Mouse (Mus musculus) cerebellum, adult 2 months (tissue): ENCODE measurements at regions not wholly inside any gene's neighbourhood (a gene's known extent, or its start where the extent isn't known, plus 50 kb on each side); places are given as distances from the start of the nearest gene placed in this dataset.

Experiments used
- DNase-seq, 2 experiments: peaks; one replicate each; pipeline ENCODE4 v3.0.0; 2021
- H3K27ac ChIP-seq: fragments of 200-500 bp; 2 replicates; pipeline ENCODE4 v1.5.1; 2012; ENCODE audit warnings: low read length, control low read depth, inconsistent platforms; ENCODE audit not compliant: insufficient read depth
- H3K27me3 ChIP-seq: fragments of 200-500 bp; 2 replicates; pipeline ENCODE4 v1.6.1; 2012; ENCODE audit warnings: inconsistent platforms, mild to moderate bottlenecking, low read length, moderate library complexity; ENCODE audit not compliant: control insufficient read depth, insufficient read depth
- H3K4me1 ChIP-seq: fragments of 200-500 bp; 2 replicates; pipeline ENCODE4 v1.6.1; 2011; ENCODE audit warnings: low read length; ENCODE audit not compliant: control insufficient read depth, insufficient read depth
- H3K4me3 ChIP-seq: fragments of 200-500 bp; replicated peaks from 2 replicates; pipeline ENCODE3; 2011; ENCODE audit warnings: mild to moderate bottlenecking, low read depth, low read length, control low read depth; ENCODE audit not compliant: insufficient read depth
- CTCF ChIP-seq: fragments of 200-500 bp; IDR thresholded peaks from 2 replicates; pipeline ENCODE4 v1.5.1; 2011; ENCODE audit warnings: low read depth, mild to moderate bottlenecking, control low read depth, low read length, moderate library complexity, borderline replicate concordance; ENCODE audit not compliant: insufficient read depth
- POLR2A ChIP-seq: fragments of 200-500 bp; IDR thresholded peaks from 2 replicates; pipeline ENCODE4 v1.6.1; 2011; ENCODE audit warnings: low read length, control low read depth, borderline replicate concordance; ENCODE audit not compliant: insufficient read depth
- WGBS: fragments of 180-500 bp; shearing (Covaris S2); methylation state at CpG from one replicate; pipeline ENCODE4 v1.1.7; 2018; 5-methylcytosine and 5-hydroxymethylcytosine counted together

DNA sequence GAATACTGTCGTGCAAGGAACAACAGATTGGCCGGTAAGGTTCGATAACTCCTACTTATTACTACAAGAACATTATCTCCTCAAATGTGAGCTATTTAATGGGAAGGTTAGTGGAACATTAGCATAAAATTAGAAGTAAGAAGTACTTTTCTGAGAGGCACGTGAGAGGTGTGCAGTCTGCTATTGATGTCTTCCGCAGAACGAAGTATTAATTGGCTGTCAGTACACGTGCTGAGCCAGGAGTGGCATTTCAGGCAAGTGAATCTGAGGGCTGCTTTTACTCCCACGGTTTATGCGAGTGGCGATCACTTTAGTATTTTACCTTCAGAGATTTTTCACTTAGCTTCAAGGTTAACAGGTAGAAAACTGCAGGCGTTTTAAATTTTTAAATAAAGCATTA is 270.8 kb downstream of the Arl4a start:
- DNase-seq, result no peak
- Histone ChIP-seq H3K27ac (no peak overlapping the region), H3K4me3 (no peak overlapping the region), H3K4me1 (no peaks in the 10 kb centered on the region), H3K27me3 (no peaks in the 10 kb centered on the region)
- TF ChIP-seq POLR2A (no peak), CTCF (no peak)
- 90% methylated on average over 11 of the region's 11 CpGs for WGBS

DNA sequence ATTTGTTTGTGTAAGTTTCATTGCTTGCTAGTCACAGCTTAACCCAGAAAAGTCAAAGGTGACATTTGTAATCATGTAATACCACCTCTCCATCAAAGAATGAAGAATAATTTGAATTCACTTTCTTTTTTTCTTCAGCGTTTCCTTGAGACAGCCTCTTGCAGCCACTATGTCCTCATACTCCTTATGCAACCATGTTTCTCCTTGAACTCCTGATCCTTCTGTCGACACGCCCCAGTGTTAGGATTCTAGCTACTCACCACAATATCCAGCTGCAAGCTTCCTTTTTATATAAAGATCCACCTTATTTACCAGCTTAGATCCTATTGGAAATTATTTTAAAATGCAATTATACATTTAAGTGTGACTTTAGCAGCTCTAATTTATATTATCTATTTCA is 274.3 kb downstream of the Arl4a start:
- no peak overlapping the region for H3K27ac ChIP-seq
- H3K4me1 ChIP-seq, result no peaks in the 10 kb centered on the region
- TF ChIP-seq POLR2A, result no peak
- no peak for TF ChIP-seq CTCF
- no peak overlapping the region for H3K4me3 ChIP-seq
- H3K27me3 ChIP-seq, result no peaks in the 10 kb centered on the region
- no peak for DNase-seq
- 88% methylated on average over 3 of the region's 3 CpGs for WGBS

DNA sequence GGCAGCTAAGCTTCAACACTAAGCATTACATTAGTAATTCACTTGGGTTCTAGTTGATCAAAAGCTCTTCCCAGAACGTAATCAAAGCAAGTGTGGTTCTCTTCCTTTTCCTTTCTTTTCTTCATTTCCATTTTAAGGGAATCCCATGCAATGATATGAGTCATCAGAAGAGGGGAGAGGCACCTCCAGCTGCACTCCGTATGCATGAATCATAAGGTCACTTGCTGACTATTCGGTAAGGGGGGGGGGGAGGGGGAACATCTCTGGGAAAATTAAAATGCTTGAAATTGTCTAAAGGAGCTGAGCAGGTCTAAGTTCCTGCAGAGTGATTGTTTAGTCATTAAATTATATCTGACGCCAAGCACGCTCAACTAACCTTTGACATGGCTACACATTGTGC is 275.9 kb downstream of the Arl4a start:
- Histone ChIP-seq H3K4me3 (no peak overlapping the region), H3K27ac (no peak overlapping the region), H3K27me3 (no peaks in the 10 kb centered on the region), H3K4me1 (no peaks in the 10 kb centered on the region)
- no peak for DNase-seq
- TF ChIP-seq POLR2A, result no peak
- no peak for TF ChIP-seq CTCF
- WGBS, result 66% methylated on average over 5 of the region's 5 CpGs

DNA sequence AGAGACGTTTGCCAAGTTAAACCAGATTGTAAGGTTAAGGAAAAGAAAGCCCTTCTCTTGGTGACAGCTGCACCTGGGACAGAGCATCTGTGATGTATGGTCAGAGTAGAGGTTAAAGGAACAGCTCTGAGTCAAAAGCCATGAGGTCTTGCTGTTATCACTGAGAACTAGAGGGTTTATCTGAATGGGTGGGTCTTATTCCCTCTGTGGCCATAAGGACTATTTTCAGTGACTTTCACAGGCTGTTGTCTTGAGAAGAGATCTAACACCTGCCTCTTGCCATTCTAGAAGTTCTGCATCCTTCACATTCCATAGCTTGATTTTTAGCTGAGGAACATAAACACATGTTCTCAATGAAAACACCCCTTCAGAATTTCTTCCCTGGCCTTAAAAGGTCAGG is 276.5 kb downstream of the Arl4a start:
- no peak for DNase-seq
- WGBS, result 44% methylated on average over 1 of the region's 1 CpGs

DNA sequence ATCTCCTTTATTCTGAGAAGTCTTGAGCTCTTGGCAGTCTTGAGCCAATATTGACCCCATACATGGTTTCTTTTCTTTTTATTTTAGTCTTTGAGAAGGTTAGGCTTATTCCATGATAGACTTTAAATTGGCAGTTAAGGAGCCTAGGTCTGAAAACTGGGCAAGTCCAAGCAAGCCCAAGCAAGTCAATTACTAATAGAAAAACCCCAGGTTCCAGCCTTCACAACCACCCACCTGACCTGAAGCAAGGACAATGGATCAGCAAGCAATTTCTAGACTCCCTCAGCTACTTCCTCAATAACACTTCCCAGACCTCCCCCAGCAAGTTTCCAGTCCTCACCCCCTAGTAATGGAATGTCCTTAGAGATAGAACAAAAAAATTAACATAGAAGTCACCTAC is 279.9 kb downstream of the Arl4a start:
- no peak for TF ChIP-seq POLR2A
- DNase-seq, result no peak

More for the DNA sequence above, 276.5 kb downstream of the Arl4a start:
- H3K27ac ChIP-seq, result no peak overlapping the region
- H3K4me3 ChIP-seq, result no peak overlapping the region
- H3K4me1 ChIP-seq, result no peaks in the 10 kb centered on the region
- no peak for TF ChIP-seq POLR2A
- TF ChIP-seq CTCF, result no peak
- H3K27me3 ChIP-seq, result no peaks in the 10 kb centered on the region

DNA sequence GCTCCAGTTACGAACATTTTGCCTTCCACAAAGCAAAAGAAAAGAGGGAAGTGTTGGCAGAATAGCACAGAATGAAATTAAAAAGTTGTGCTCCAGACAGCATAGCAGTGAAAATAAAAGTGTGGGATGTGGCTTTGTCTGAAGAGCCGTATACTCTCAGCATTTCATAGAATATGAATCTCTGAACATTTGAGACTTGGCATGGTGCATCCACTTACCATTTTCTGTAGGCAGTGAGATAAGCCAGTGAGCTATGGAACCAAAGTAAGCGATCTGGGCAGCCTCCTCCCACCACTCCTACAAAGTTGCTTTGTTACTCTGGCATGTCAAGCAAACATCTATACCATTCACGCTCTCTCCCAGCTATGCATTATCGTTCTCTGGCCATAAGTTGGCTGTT is 286.0 kb downstream of the Arl4a start:
- TF ChIP-seq CTCF (no peak), POLR2A (no peak)
- no peak overlapping the region for H3K4me3 ChIP-seq
- no peaks in the 10 kb centered on the region for H3K4me1 ChIP-seq
- DNase-seq, result no peak
- H3K27me3 ChIP-seq, result no peaks in the 10 kb centered on the region
- WGBS, result 89% methylated on average over 5 of the region's 5 CpGs
- no peak overlapping the region for H3K27ac ChIP-seq

More for the DNA sequence above, 279.9 kb downstream of the Arl4a start:
- no peaks in the 10 kb centered on the region for H3K4me1 ChIP-seq
- H3K4me3 ChIP-seq, result no peak overlapping the region
- no peak overlapping the region for H3K27ac ChIP-seq
- no peaks in the 10 kb centered on the region for H3K27me3 ChIP-seq

DNA sequence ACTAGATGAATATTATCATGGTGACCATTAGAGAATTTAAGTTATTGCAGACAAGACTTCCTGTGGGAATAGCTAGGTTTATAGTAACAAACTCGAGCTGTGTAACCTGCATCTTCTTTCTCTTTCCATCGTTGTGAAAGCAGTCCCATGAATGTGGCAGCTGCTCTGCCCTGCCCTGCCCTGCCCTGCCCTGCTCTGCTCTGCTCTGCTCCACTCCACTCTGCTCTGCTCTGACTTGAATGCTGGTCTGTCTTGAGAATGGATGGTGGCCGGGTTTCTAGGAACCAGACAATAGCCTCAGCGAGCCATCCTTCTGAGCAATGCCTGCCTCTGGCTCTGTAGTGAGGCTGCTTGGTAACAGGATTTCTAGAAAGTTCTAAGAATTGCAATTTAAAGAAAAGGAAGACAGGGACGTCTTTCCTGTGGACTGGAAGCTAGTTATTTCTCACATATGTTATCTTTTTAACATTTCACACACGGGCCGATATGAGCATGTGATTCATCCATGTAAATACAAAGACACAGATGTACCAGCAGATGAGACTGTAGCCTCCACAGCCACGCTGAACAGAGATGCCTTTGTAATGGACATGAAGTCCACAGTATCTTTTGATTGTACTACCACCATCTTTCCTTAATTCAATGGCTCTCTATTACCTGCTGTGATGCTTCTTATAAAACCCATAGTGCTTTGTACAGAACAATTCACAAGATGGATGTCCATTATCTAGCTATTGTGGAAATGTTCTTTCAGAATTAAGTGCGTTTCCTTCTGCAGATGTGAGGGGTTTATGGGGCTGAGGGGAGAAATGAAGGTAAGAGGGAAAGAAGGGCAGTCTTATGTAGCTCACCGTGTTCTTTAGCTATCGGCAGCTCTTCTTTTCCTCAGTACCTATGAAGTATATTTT is 295.4 kb downstream of the Arl4a start:
- TF ChIP-seq POLR2A (no peak), CTCF (no peak)
- 36% methylated on average over 11 of the region's 11 CpGs for WGBS
- H3K27ac ChIP-seq, result no peak overlapping the region

More for the DNA sequence above, 295.4 kb downstream of the Arl4a start:
- Histone ChIP-seq H3K4me3 (no peak overlapping the region), H3K27me3 (no peaks in the 10 kb centered on the region), H3K4me1 (no peaks in the 10 kb centered on the region)
- DNase-seq, result no peak
